Mouse (Mus musculus): ENCODE data around the gene Orm2.

Gene Orm2

DNA sequence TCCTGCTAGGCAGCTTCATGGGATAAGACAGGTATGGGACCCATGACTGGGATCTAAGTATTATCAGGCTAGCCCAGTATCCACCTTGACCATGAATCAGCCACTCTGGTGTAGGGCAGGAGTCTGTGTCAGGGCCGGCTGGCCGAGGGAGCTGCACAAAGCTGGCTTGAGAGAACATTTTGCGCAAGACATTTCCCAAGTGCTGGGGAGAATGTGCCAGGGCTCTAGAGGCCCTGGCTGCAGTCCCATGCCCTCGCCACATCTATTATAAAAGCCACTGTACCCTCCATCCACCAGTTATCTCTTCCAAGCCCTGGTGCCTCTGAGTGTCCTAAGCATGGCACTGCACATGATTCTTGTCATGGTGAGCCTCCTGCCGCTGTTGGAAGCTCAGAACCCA is at the start of gene Orm2:
TSS of gene Orm2 (plus strand) at position 300 of the 400 bp plus-strand sequence.
- peak; percentile 51 for DNase-seq

DNA sequence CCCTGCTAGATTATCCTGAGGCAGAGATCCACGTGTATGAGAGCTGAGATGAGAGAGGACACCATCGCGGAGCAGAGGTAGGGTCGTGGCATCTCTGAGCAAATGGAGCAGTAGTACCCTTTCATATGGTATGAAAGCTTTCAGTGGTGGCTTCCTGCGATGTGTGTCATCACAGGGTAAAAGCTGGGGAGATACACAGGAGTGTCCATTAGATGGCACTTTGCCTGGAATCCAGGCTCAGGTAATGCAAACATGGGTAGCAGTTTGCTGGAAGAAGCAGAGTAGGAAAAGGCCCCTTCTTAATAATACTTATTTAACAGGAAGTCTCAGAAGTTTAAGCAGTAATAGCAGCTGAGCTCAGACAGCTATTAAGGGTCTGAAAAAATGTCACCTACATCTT is 48.2 kb upstream of the Orm2 start:
- DNase-seq: no peak

DNA sequence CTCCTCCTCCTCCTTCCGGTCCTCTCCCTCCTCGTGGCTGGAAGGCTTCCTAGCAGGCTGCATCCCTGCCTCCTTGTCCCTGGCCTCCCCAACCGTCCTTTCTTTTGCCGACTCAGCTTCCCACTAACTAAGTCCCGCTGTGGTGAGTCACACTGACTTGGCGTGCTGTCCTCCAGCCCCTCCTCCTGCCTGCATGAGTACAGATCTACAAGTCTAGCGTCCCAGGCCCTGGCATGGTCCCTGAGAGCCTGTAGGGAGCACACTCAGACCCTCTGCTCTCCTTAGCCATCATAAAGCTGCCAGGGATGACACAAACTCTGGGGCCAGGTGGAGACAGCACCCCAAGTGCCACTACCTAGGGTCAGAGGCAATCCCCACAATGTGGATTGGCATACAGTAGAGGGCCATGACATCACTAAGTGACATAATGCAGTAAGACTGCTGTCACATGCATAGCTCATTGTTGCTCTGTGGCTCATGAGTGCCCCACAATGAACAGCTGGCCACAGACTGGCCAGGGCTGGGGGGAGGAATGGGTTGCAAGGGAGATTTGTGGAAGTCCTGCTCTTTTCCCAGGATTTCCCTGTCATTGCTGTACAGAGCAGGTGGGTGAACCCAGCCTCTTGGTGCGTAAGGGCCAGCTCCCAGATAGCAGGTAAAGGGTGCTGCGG is 46.0 kb upstream of the Orm2 start:
- peak; percentile 73 for DNase-seq

DNA sequence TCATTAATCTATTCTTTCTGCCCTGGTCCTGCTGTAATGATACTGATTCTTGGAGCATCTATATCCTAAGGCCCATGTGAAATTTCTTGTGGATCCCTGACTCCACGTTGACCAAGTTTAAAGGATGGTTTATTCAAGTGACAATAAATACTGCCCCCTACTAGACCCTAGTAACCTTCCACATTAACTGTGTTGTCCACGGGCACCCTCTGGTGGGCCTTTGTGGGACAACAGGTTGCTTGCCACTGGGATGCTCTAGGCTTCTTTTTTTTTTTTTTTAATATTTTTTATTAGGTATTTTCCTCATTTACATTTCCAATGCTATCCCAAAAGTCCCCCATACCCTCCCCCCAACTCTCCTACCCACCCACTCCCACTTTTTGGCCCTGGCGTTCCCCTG is 42.7 kb upstream of the Orm2 start:
- DNase-seq: peak; percentile 82

DNA sequence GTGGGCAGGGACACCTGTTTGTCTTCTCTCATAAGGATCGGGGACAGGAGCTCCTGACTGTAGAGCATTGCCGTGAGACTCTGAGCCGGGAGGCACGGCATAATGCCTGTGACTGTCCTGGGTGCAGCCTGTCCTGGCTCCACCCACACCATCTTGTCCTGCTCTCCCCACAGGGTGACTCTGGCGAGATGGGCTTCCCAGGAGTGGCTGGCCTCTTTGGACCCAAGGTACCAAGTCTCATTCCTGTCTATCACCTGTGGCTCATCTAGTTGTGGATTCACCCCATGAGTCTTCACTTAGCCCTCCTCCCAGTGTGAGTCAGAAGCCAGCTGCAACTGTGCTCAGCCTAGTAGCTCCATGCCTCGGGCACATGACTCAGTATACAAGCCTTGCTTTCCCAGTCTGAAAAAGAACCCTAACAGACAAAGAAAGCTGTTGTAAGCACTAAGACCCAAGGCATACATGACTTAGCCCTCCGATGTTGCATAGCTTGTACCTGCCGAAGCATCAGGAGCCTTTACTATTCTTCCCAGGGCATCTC is 38.9 kb upstream of the Orm2 start:
- DNase-seq: no peak

DNA sequence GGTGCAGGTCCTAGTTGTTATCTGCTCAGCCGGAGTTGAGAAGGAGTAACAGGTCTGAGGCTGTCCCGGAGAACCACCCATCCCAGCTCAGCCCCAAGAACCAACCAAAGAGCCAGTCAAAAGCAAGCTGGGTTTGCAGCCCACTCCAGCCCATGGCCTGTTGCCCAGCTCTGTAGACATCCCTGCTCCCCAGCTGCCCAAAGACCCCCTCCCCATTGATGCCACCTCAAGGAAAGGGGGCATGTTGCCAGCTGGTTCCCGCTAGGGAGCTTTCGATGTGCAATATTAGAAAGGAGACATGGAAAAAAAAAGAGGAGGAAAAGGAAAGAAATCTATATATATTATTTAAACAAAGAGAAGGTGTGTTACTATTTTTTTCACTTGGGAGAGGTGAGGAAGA is 28.8 kb upstream of the Orm2 start:
- DNase-seq: no peak

DNA sequence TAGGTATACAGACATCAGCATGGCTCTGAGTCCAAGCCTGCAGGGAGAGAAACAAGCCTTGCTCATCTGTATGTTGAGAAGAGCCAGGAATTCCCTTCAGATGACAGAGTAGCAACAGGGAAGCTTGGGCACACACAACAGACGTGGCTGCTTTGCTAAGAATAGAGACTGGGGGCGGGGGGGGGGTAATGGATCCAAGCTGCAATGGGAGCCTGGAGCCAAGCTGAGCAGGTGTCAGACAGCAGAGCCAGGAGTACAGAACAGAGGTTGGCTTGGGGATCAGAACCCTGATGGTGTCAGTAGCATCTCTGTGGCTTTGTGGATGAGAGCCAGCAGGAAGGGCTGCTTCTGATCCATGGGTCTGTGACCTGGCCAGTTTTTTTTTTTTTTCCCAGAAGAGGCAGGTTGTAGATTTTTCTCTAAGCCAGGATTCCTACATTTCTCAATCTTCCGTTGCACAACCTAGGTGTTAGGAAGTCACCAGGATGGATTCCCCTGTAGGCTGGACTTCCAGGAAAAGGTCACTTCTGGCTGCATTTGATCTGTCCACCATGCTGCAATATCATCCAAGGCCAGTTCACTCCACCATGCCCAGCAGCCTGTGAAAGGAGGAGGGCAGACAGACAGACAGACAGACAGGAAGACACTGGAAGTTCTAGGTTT is 23.7 kb upstream of the Orm2 start:
- no peak for DNase-seq

DNA sequence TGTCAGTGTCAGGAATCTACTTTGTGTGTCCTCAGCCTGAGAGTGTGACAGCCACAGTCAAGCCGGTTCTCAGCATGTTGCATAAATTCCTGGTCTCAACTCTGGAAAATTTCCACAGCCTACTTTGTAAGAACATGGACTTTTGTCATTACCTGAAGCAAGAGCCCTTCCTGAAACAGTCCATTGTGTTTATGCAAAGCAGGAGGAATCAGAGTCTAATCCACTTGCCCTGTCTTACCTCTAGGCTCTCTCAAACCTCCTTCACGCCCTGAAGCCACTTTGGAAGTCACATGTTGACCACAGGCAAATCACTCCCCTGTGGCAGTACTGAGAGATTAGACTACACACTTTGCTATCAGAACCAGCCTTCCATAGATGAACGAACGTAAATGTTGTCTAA is 19.8 kb upstream of the Orm2 start:
- no peak for DNase-seq

DNA sequence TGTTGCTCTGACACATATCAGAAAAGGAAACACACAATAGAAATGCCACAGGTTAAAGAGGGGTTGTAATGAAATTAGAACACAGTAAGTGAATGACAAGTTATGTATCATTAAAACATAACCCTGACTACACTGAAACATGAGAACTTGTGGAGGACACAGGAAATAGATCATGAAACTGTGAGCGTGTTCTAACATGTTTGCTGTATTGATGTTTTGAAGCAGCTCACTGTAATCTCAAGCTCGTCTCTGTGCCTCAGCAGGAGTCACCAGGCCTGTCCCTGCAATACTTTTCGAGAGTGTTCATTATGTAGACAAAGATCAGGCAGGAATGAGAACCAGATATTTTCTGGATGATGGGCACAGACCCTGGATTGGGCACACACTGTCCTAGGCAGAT is 18.6 kb upstream of the Orm2 start:
- DNase-seq: no peak

DNA sequence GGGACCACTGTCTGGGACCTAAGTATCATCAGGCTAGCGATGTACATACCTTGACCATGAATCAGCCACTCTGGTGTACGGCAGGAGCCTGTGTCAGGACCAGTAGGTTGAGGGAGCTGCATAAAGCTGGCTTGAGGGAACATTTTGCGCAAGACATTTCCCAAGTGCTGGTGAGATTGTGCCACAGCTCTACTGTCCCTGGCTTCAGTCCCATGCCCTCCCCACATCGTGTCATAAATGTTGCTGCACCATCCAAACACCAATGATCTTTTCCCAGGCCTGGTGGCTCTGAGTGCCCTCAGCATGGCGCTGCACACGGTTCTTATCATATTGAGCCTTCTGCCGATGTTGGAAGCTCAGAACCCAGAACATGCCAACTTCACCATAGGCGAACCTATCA is 18.0 kb upstream of the Orm2 start, which contains the start of gene Orm1:
TSS of gene Orm1 (plus strand) at position 266 of the 400 bp plus-strand sequence.
- DNase-seq: peak; percentile 54

DNA sequence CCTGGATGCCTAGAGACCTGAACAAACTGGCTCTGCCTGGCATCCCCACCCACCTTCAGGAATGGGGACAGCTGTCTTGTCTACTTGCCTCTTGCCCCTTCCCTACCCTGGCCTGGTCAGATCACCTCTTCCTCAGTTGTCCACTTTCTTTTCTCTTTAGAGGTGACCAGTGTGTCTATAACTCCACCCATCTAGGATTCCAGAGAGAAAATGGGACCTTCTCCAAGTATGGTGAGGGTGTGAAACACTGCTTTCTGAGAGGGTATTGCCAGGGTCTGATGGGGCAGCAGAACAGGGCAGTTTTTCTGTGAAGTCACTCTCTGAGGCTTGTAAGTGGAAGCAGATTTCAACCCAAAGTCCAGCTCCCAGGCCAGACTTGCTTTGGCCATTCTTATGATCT is 17.0 kb upstream of the Orm2 start:
- DNase-seq: no peak

DNA sequence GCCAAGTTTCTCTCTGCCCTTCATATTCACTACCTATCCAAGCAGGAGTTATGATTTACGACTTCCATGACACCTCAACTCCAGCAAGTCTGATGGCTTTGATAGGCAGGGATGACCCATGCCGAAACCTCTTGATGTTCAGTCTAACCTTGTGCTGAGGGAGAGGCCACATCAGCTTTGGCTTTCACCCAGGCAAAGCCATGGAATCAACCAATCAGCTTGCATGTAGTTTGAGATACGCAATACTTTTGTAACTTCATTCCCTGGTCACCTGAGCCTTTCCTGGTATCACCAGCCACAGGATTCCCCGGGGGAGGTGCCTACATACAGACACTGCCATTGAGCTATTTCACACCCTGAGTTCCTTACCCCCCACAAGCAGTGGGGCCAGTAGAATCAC is 15.6 kb upstream of the Orm2 start:
- no peak for DNase-seq

DNA sequence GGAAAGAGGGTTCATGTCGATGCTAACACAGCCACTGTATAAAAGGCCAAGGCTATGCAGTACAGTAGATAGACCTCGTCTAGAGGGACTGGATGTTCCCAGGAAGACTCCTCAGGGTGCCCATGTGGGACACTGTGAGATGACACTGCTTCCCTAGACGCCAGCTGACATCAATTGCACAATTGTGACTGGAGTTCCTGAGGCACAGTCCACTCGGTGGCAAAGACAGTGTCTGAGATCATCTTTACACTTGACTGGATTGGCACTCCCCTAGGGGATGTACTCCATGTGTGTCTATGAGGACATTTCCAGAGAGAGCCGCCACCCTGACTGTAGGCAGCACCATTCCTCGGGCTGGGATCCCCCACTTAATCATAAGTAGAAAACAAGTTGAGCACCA is 13.7 kb upstream of the Orm2 start:
- DNase-seq: no peak

DNA sequence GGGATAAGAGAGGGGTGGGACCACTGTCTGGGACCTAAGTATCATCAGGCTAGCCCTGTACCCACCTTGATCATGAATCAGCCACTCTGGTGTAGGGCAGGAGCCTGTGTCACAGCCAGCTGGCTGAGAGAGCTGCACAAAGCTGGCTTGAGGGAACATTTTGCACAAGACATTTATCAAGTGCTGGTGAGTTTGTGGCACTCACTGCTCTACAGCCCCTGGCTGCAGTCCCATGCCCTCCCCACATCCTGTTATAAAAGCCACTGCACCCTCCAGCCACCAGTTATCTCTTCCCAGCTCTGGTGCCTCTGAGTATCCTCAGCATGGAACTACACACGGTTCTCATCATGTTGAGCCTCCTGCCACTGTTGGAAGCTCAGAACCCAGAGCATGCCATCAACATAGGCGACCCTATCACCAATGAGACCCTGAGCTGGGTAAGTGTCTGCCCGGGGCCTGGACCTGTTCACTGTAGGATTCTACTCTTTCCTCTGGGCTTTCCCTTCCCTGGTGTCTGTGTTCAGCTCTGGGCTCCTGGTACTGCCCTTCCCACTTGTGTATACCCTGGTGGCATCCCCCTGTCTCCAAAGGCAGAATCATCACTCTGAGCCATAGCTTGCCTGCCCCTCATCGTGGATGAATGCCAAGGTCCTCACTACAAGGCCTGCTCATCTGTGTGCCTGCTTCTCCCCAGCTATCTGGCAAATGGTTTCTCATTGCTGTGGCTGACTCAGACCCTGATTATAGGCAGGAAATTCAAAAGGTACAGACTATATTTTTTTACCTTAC is 6.2 kb upstream of the Orm2 start, which contains the start of gene Orm3:
TSS of gene Orm3 (plus strand) at position 286 of the 789 bp plus-strand sequence.
- DNase-seq: peak; percentile 40

DNA sequence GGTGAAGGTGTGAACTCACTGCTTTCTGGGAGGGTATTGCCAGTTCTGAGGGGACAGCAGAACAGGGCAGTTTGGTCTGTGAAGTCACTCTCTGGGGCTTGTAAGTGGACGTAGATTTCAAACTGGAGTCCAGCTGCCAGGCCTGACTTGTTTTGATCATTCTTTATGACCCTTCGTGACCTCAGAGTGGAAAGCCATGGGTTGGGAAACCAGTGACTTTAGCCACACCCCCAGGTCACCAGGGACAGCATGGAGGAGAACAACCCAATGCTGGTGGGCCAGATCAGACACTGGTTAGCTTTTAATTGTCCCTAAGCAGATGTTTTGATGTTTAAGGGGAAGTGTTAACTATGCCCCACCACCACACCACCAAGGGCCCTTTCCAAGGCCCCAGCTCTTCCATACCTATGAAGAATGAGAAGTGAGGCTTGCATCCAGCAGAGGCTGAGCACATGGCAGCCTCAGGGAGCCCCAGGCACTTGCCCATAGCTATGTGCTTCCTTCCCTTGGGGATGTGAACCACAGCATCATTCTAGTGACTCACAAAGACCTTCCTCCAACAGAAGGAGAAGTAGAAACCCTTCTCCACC is 5.2 kb upstream of the Orm2 start:
- peak; percentile 60 for DNase-seq

DNA sequence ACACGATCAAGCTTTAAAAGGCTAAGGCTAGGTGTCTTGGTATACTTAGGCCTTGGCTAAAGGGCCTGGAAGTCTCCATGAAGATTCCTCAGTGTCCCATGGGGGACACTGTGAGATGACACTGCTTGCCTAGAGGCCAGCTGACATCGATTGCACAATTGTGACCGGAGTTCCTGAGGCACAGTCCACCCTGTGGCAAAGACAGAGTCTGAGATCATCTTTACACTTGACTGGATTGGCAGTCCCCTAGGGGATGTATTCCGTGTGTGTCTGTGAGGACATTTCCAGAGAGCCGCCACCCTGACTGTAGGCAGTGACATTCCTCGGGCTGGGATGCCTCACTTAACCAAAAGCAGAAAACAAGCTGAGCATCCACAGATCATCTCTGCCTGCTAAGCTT is 2.4 kb upstream of the Orm2 start:
- DNase-seq: no peak

DNA sequence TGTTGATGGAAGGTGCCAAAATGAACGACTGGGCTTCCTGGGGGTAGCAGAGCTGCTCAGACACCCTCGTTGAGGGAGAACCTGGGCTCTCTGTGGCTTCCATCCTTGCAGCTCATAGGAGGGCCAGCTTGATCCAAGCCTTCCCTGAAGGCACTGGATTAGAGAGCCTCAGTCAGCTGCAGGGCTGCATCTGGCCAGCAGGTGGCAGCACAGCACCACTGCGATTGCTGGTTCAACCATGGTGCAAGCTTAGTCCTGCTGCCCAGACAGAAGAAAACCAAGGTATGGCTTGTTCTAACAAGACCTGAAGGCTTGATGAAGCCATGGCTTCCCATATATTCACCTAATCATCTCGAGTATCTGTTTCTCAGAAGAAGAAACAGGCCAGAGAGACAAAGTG is 6.3 kb downstream of the Orm2 start:
- DNase-seq: peak; percentile 91

DNA sequence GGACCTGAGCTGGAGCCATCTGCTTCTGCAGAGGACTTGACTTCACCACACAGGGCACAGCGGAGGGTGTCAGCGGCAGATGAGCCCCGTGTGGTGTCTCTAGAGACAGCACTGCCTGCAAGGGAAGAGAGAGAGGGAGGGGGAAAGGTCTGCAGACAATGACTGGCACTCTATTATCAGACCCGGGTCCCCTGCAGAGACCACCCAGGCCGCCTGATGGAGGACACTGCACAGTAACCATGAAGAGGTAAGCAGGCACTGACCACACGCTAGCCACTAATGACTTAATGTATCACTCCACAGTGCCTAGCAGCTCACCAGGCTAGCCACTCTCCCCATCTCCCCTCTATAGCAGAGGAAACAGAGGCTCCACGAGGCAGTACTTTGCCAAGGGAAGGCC is 8.6 kb downstream of the Orm2 start:
- DNase-seq: no peak

DNA sequence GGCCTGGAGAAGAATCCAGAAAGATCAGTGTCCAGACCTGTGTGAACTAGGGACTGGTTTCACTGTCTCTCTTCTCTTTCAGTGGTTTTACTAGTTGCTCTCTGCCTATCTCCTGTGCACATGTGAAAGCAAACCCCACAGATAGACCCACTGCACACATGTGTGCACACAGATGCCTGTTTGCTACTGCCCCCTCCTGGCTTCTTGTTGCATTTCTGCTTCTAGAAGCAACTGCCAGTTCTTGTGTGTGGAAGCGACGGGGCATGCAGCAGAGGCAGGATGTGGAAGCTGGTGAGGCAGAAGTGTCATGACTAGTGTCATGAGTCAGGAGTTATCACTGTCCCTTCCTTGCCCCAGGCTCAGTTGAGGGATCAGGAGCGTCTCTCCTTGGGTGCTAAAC is 9.6 kb downstream of the Orm2 start:
- peak; percentile 60 for DNase-seq

DNA sequence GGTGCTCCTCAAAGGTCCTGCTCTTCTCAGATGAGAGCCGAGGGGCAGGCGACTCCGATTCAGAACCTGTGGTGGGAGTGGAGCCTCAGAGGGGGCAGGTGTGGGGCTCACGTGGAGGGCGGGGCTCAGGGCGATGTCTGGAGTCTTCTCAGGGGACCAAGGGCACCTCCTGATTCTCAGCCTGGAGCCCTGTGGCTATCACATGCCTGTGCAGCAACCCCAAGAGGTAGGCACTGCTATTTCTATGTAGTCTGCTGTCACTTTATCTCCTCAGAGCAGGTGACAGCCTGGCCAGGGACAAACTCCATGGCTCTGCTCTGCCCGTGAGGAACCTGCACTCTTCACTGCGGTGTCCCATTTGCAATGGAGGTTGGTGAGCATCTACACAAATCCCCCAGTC is 11.2 kb downstream of the Orm2 start:
- no peak for DNase-seq

DNA sequence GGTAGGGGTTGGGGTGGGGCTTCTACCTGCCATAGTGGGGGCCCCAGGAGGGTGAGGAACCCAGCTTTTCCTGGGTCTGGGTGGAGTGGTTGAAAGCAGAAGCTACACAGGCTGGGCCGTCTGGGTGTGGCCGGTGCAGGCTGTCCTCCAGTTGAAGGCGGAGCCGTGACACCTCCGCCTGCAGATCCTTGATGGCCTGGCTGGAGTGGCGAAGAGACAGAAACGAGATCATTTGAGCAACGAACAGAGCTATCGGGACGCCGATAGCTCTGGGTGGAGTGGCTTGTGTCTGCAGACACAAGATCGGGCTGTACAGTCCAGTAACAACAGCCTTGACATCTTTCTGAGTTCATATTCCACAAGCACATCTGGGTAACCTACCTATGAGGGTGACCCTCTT is 12.1 kb downstream of the Orm2 start:
- DNase-seq: no peak

DNA sequence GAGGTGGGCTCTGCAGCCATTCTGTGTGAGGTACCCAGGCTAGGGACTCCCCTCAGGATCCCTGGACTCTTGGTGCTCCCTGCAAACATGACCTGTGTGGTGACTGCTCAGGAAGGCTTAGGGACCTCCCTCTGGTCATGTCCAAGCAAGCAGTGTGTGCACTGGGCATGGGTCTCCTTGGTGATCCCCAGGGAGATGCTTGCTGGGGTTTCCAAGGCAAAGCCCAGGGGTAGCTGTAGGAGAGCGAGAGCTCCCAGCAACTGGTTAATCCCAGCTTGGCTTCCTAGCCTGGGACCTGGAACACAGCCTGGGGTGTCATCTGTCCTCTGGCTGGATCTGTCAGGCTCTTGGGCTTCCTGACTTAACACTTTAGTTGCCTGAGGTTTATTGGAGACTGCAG is 13.1 kb downstream of the Orm2 start:
- peak; percentile 64 for DNase-seq

DNA sequence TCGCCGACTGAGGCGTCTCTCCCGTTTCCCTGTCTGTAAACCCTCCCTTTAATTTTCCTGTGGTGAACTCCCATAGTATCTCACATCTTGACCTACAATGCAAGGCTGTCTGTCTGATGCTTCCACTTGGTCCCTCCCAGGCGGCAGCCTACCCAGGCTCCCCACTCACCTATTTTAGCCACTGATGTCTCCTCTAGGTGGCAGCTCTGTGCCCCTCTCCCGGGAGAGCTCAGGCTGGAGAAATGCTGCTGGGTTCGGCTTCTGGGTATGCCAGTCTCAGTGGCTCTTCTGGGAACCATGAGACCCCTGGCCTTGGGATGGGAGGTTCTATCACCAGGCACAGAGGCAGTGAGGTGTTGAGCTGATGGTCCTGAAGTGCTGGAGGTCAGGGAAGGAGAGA is 15.2 kb downstream of the Orm2 start:
- no peak for DNase-seq
